Mouse (Mus musculus) liver, embryonic 12.5 days (tissue): Measurements from ENCODE around the gene Tprkb. TPM values are rescaled to one million over a fixed set of nuclear protein-coding genes. Genes with fewer than 3 reads are reported as not detected.
"Not testable (repeated sequence)": the region's sequence is repeated elsewhere in the genome, so short reads cannot be mapped to it uniquely, and the experiment has no call there.

Experiments used
- ATAC-seq: fragments of 200-750 bp; cut with Nextera tagmentation; 2 replicates; pipeline ENCODE4 v1.8.0; 2017; ENCODE audit warnings: moderate number of reproducible peaks, mild to moderate bottlenecking, moderate library complexity
- H3K27ac ChIP-seq: fragments of 300-500 bp; sonication (generic); 2 replicates; pipeline ENCODE4 v1.5.1; 2016; ENCODE audit warnings: mild to moderate bottlenecking
- H3K27me3 ChIP-seq: fragments of 300-500 bp; sonication (generic); replicated peaks from 2 replicates; pipeline ENCODE4 v1.6.1; 2016; ENCODE audit warnings: mild to moderate bottlenecking, moderate library complexity
- H3K36me3 ChIP-seq: fragments of 300-500 bp; sonication (generic); 2 replicates; pipeline ENCODE4 v1.6.1; 2016; ENCODE audit warnings: mild to moderate bottlenecking, moderate library complexity
- H3K4me1 ChIP-seq: fragments of 300-500 bp; sonication (generic); 2 replicates; pipeline ENCODE4 v1.6.1; 2016
- H3K4me2 ChIP-seq: fragments of 300-500 bp; sonication (generic); 2 replicates; pipeline ENCODE4 v1.6.1; 2016; ENCODE audit warnings: mild to moderate bottlenecking, moderate library complexity
- H3K4me3 ChIP-seq: fragments of 300-500 bp; sonication (generic); 2 replicates; pipeline ENCODE4 v1.5.1; 2016; ENCODE audit warnings: mild to moderate bottlenecking, moderate library complexity
- H3K9ac ChIP-seq: fragments of 300-500 bp; sonication (generic); 2 replicates; pipeline ENCODE4 v1.6.1; 2016; ENCODE audit warnings: mild to moderate bottlenecking, moderate library complexity
- H3K9me3 ChIP-seq: fragments of 300-500 bp; sonication (generic); replicated peaks from 2 replicates; pipeline ENCODE4 v1.6.1; 2016; ENCODE audit warnings: mild to moderate bottlenecking, moderate library complexity
- WGBS: fragments of 180-500 bp; shearing (Covaris S2); methylation state at CpG from one replicate; pipeline ENCODE4 v1.1.7; 2016; ENCODE audit not compliant: insufficient replicate concordance; 5-methylcytosine and 5-hydroxymethylcytosine counted together
- polyA plus RNA-seq: library from polyadenylated mRNA; unstranded; fragments of >200 nt; fragmentation: Nextera tagmentation; extraction: Ambion mirVana; gene quantifications from 2 replicates; pipeline ENCODE4 v1.2.1, GENCODE M21; 2016

Tprkb gene
- 29.6 and 31.1 TPM in 2 replicates for polyA plus RNA-seq

GRCm38 (mm10) chr6:85911587-85911986, at the start of gene Tprkb:
Gene Tprkb (plus strand): TSS chr6:85911865.
- Histone ChIP-seq H3K9ac (no peak within 1 kb of the TSS), H3K27me3 (peaks cover 6% of the 10 kb centered on the region; the same call in 1 of the 2 replicates), H3K36me3 (no peaks in the 10 kb centered on the region), H3K4me2 (no peak within 1 kb of the TSS), H3K4me3 (no peak within 1 kb of the TSS), H3K9me3 (no peaks in the 10 kb centered on the region), H3K4me1 (peaks cover 20% of the 10 kb centered on the region), H3K27ac (no peak within 1 kb of the TSS)
- WGBS, result 59% methylated on average over 3 of the region's 3 CpGs
- ATAC-seq, result no peak

- 54% methylated on average over 3 of the region's 3 CpGs for WGBS
- ATAC-seq, result no peak
- H3K9me3 ChIP-seq, result no peaks in the 10 kb centered on the region
- no peak overlapping the region for H3K4me2 ChIP-seq
- H3K27ac ChIP-seq, result no peak overlapping the region
- no peak overlapping the region for H3K9ac ChIP-seq
- no peaks in the 10 kb centered on the region for H3K4me1 ChIP-seq
- no peaks in the 10 kb centered on the region for H3K27me3 ChIP-seq
- H3K4me3 ChIP-seq, result no peak overlapping the region
- no peaks in the 10 kb centered on the region for H3K36me3 ChIP-seq
These were observed 49.1 kb upstream of the Tprkb start for GRCm38 (mm10) chr6:85862565-85862964.

GRCm38 (mm10) chr6:85863136-85863535, 48.5 kb upstream of the Tprkb start:
- no peak for ATAC-seq
- Histone ChIP-seq H3K4me2 (no peak overlapping the region), H3K27me3 (no peaks in the 10 kb centered on the region), H3K4me3 (no peak overlapping the region), H3K4me1 (no peaks in the 10 kb centered on the region), H3K9ac (no peak overlapping the region), H3K9me3 (no peaks in the 10 kb centered on the region), H3K27ac (no peak overlapping the region), H3K36me3 (no peaks in the 10 kb centered on the region)
- WGBS, result 59% methylated on average over 2 of the region's 2 CpGs

- Histone ChIP-seq H3K27me3 (no peaks in the 10 kb centered on the region), H3K36me3 (no peaks in the 10 kb centered on the region), H3K9me3 (no peaks in the 10 kb centered on the region), H3K9ac (no peak overlapping the region), H3K4me3 (no peak overlapping the region), H3K27ac (no peak overlapping the region), H3K4me2 (no peak overlapping the region), H3K4me1 (no peaks in the 10 kb centered on the region)
- ATAC-seq, result no peak
- WGBS, result 70% methylated on average over 2 of the region's 2 CpGs
These were observed 47.8 kb upstream of the Tprkb start for GRCm38 (mm10) chr6:85863840-85864239.

DNA sequence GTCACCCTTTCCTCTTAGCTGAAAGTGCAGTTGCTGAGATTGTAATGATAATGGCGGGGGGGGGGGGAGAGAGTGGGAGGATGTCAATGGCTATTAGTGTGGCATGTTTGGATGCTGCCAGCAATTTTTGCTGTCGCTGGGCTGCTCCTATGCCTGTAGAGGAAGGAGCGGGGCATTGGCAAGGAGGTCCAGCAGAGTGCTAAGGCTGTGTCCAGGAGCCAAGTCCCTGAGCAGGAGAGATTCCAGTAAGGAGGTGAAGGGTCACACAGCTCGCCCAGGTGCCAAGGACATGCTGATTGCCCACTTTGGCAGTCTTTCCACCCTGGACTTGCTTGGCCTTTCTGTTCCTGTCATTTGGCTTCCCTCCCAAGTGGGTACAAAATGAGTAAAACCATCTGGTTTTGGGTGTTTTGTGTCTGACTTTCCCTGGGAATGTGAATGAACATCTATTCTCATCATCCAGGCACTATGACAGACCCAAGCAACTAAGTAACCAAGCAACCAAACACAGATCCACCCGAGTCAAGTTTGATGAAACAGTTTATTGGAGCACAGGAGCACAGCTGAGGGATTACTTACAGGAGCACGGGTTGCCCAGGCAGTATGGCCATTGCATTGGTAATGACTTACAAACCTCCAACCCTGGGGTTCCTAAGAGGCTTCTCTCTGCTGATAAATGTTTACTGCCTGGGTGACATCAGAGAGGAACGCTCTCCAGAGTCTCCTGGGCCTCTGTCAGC, 46.6 kb upstream of the Tprkb start:
- ATAC-seq, H3K9me3 ChIP-seq: not testable (repeated sequence)
- WGBS, result 51% methylated on average over 5 of the region's 7 CpGs

DNA sequence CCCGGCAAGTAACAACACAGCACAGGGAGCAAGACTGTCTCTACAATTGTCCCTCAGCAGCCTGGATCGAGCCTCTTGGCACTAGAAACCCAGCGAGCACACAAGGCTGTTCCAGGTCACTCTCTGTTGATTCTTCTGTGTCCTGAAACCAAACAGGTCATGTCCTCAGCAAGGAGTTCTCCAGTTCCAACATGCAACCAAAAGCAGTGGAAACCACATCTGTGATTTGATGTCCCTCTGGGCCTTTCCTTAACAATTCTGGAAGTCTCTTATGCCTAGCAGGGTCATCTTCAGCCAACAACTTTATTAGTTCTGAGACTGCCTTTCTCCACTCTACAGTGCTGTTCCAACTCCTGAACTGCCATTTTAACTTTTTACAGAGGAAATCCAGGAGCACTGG, 45.5 kb upstream of the Tprkb start:
- H3K36me3 ChIP-seq, result not testable (repeated sequence)
- WGBS, result 65% methylated on average over 3 of the region's 3 CpGs

More for the DNA sequence above, 46.6 kb upstream of the Tprkb start:
- H3K36me3 ChIP-seq, H3K4me2 ChIP-seq, H3K9ac ChIP-seq, H3K27me3 ChIP-seq, H3K4me3 ChIP-seq, H3K27ac ChIP-seq, H3K4me1 ChIP-seq: not testable (repeated sequence)

GRCm38 (mm10) chr6:85866995-85867394, 44.7 kb upstream of the Tprkb start:
- not testable (repeated sequence) for H3K27me3 ChIP-seq, H3K9me3 ChIP-seq, H3K4me2 ChIP-seq, ATAC-seq, H3K9ac ChIP-seq, H3K4me3 ChIP-seq, H3K36me3 ChIP-seq, H3K27ac ChIP-seq, H3K4me1 ChIP-seq
- WGBS, result 33% methylated on average over 1 of the region's 1 CpGs

More for the DNA sequence above, 45.5 kb upstream of the Tprkb start:
- H3K4me2 ChIP-seq, H3K9me3 ChIP-seq, H3K27me3 ChIP-seq, H3K4me1 ChIP-seq, ATAC-seq, H3K27ac ChIP-seq, H3K9ac ChIP-seq, H3K4me3 ChIP-seq: not testable (repeated sequence)

DNA sequence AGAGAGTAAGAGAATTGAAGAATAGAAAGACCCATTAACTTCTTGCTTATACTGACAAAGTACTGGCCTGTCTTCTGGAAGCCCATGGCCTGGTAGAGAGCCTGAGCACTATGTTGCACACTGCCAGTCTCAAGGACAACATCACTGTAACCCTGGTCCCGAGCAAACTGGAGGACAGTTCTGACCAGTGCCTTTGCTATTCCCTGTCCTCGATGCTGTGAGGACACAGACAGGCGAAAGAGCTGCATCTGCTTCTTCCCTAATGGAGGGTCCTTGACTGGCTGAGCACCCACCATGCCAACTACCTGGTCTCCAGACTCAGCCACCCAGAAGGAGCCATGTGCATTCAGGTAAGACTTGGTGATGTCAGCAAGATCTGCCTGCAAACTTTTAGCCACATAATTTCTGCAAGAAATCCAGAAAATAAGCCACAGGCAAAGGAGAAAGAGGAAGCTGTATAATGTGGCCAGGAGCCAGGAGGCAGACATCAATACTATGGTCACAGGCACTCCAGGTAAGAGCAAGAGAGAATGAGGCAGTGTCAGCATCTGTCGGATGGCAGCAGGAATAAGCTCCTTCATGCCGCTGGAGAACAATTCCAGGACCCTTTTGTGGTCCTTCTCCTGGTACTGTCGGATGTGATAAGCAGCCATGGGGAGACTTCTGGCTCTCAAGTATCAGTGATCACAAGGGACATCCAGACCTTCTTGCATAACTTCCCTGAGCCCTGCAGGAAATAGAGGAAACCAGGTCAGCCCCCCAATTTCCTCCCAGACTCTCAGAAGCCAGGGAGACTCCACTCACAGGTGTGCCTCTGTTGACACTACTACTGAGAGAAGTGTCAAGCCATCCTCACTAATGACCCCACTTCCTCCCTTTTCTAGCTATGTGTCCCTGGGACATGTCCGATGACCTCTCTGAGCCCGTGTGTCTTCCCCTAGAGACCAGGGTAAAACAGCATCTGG, 43.7 kb upstream of the Tprkb start:
- no peaks in the 10 kb centered on the region for H3K27me3 ChIP-seq
- no peaks in the 10 kb centered on the region for H3K9me3 ChIP-seq
- ATAC-seq, result no peak
- H3K36me3 ChIP-seq, result no peaks in the 10 kb centered on the region
- WGBS, result 44% methylated on average over 8 of the region's 8 CpGs
- no peaks in the 10 kb centered on the region for H3K4me1 ChIP-seq
- no peak overlapping the region for H3K4me2 ChIP-seq
- no peak overlapping the region for H3K27ac ChIP-seq
- H3K9ac ChIP-seq, result no peak overlapping the region
- H3K4me3 ChIP-seq, result no peak overlapping the region

GRCm38 (mm10) chr6:85869006-85869405, 42.7 kb upstream of the Tprkb start, which contains the start of gene Nat8f2:
Gene Nat8f2 (minus strand): TSS chr6:85869158.
- not testable (repeated sequence) for H3K27me3 ChIP-seq, H3K4me1 ChIP-seq, H3K4me2 ChIP-seq, H3K36me3 ChIP-seq, H3K9me3 ChIP-seq, H3K27ac ChIP-seq, H3K4me3 ChIP-seq, ATAC-seq, H3K9ac ChIP-seq
- WGBS, result 63% methylated on average over 5 of the region's 5 CpGs

- not testable (repeated sequence) for H3K36me3 ChIP-seq, H3K27me3 ChIP-seq, H3K9ac ChIP-seq, ATAC-seq, H3K4me1 ChIP-seq, H3K27ac ChIP-seq, H3K4me2 ChIP-seq, H3K4me3 ChIP-seq
- 76% methylated on average over 9 of the region's 9 CpGs for WGBS
- H3K9me3 ChIP-seq, result peaks cover 19% of the 10 kb centered on the region
These were observed 28.4 kb upstream of the Tprkb start for GRCm38 (mm10) chr6:85883246-85883645.

GRCm38 (mm10) chr6:85884311-85884710, 27.4 kb upstream of the Tprkb start:
- no peak for ATAC-seq
- WGBS, result 48% methylated on average over 1 of the region's 1 CpGs
- peaks cover 19% of the 10 kb centered on the region for H3K9me3 ChIP-seq
- H3K4me1 ChIP-seq, result no peaks in the 10 kb centered on the region
- no peak overlapping the region for H3K9ac ChIP-seq
- no peaks in the 10 kb centered on the region for H3K27me3 ChIP-seq
- H3K4me3 ChIP-seq, result no peak overlapping the region
- H3K36me3 ChIP-seq, result no peaks in the 10 kb centered on the region
- H3K27ac ChIP-seq, result no peak overlapping the region
- H3K4me2 ChIP-seq, result no peak overlapping the region

DNA sequence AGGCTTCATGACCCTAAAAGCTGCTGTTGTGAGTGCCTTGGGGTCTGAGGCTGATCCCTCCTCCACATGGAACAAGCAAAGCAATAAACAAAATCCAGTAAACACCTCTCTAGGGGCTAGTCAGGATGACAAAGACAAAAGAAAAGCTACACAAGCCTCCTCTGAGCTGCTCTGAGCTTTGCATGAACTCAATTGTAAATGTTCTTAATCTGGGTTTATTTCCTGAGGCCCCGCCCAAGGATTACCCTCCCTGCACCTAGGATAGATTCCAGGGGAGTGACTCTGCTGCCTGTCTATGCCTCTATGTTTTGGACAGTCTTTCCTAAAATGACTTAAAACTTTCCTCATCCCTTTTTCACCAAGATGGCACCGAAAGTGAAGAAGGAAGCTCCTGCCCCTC, 22.7 kb upstream of the Tprkb start:
- Histone ChIP-seq H3K36me3 (no peaks in the 10 kb centered on the region), H3K27ac (no peak overlapping the region), H3K4me1 (no peaks in the 10 kb centered on the region), H3K9ac (no peak overlapping the region), H3K4me3 (no peak overlapping the region), H3K9me3 (peaks cover 20% of the 10 kb centered on the region), H3K4me2 (no peak overlapping the region), H3K27me3 (no peaks in the 10 kb centered on the region)
- WGBS, result 72% methylated on average over 2 of the region's 2 CpGs
- no peak for ATAC-seq
